Mouse (Mus musculus) ES-CJ7 (cell line): ENCODE data around the gene Tspan5.

Experiments
- DNase-seq: peaks from one replicate; pipeline ENCODE4 v3.0.0; 2011; ENCODE audit warnings: low read depth, low spot score

The Tspan5 gene

GRCm38 (mm10) chr3:138807795-138808194 is 65.8 kb downstream of the Tspan5 start:
- DNase-seq = no peak

- DNase-seq = no peak
These were observed 67.5 kb downstream of the Tspan5 start for GRCm38 (mm10) chr3:138809509-138809908.

DNA sequence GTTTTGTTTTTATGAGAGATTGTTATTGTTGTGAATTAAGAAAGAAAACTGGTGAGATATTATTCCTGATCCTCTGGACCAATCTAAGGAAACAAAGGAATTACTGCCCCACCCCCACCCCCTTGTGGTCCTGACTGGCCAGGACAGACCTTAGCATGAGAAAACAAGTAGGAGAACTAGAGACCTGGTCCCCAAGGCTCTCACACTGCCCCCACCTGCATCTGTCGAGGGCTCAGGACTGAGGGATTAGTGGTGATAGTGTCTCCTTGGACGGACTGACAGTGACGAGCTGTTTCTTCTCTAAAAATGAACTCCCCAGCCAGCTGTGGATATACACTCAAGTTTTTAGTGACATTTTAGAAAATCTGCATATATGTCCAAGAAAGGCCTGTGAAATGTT is 70.6 kb downstream of the Tspan5 start:
- no peak for DNase-seq

DNA sequence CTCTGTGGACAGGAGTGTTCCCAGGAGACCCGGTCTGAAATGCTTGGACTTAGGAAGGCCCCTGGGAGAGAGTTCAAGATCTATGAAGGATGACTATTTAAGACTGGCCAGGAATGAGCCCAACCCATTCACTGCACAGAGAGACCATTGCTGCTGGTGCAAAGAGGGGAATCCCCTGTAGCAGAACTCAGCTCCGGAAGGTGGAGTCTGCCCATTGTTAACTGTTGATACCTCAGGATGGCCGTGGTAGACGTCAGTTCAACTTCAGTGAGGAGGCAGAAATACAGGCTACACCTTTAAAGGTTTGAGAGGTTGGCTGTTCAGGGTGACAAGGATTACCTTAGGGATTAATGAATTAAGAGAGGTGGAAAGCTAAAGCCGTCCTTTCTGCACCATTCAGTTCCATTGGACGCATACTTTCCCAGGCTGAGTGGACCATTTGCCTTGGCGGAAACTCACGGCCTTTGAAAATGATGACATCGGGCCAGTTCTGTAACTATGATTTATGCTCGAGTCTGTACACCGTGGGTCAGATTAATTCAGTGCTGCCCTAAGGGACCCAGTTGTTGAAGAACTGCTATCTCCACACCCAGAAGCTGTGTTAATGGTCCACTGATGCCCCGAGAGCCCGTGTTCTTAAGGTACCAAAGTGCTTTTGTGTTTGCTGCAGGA is 71.3 kb downstream of the Tspan5 start:
- DNase-seq = peak; percentile 36

DNA sequence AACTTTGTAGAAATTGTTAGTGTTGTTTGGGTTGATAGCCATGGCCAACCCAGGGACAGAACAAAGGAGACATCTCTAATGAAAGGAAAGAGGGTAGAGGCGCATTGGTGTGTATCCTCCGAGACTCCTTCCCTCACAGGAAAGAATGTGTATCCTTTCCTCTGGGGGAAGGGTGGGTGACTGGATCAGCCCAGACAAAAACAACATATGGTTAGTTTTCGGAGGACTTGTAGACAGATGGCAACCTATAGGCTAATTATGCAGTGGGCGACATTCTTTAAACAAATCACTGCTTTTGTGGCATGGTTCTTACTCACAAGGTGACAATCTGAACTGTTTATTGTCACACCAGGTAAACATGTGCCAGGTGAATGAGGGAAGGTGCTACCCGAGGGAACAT is 72.5 kb downstream of the Tspan5 start:
- DNase-seq = peak; percentile 33

DNA sequence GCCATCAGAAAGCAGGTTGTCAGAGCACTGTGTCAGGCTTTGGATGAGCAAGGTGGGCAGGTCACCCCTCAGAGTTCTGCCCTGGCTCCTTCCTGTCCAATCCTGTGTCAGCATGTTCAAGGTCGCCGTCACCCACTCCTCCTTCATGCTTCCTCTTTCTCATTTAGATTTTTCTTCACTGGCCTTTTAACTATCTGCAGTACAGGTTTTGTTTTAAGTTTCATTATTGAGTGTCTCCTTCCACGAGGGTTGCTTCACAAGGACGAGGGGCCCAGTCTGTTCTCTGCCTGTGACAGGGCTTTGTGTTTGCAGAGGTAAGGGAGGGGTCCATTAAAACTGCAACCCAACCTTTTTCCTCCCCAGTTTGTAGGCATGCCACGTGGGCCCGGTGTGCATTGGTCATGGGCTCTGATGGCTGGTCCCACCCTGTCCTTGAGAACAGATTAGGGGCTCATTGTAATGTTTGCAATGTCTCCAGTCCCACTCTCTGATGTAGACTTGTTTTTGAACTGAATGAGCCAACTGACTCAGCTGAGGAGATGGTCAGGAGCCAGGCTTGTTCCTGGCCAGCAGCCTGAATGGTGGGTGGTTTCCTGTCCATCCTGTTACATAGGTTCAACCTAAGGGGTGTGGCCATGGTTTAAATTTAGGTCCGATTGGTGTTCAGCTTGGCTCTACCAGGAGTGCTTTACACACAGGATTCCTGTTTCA is 73.3 kb downstream of the Tspan5 start:
- DNase-seq = peak; percentile 80

DNA sequence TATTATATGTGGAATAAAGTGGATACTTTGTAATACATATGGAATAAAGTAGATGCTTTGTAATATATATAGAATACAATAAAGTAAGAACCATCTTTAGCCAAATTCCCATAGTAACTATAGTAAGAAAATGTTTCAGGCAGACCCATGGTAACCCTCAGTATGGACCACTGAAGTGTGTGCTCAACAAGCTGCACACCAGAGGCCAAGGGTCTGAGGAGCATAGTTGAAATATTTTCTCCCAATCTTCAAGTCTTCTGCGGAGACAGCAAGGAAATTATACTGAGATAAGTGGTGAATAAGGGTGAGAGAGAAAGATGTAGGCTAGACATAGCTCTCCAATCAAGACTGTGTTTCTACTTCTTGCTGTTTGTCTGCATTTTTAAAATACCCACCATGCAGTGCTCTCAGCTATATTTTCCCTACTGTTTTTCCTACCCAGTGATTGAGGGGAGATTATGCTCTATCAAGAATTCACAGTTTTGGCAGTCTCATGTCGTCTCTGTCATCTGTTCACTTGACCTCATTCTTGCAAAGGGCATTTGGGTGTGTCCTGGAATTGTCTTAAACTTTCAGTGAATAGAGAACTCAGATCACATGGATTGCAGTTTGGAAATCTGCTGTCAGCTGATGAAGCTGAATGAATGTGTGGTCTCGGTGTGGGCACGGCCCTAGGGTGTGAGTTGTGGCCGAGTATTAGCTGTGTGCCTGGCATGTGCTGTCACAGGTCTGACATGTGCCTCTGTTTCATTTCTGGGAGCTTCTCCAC is 75.1 kb downstream of the Tspan5 start:
- DNase-seq = peak; percentile 16

- no peak for DNase-seq
These were observed 77.9 kb downstream of the Tspan5 start for GRCm38 (mm10) chr3:138819862-138820261.

- no peak for DNase-seq
These were observed 78.3 kb downstream of the Tspan5 start for GRCm38 (mm10) chr3:138820296-138820695.

GRCm38 (mm10) chr3:138821886-138822445 is 80.0 kb downstream of the Tspan5 start:
- no peak for DNase-seq

- no peak for DNase-seq
These were observed 81.9 kb downstream of the Tspan5 start for GRCm38 (mm10) chr3:138823857-138824256.

- DNase-seq = no peak
These were observed 83.3 kb downstream of the Tspan5 start for GRCm38 (mm10) chr3:138825296-138825695.

- DNase-seq = peak; percentile 42
These were observed 84.3 kb downstream of the Tspan5 start for GRCm38 (mm10) chr3:138826243-138826800.

GRCm38 (mm10) chr3:138832827-138833517 is 91.0 kb downstream of the Tspan5 start:
- no peak for DNase-seq

- DNase-seq = no peak
These were observed 92.2 kb downstream of the Tspan5 start for GRCm38 (mm10) chr3:138834174-138834573.

- no peak for DNase-seq
These were observed 94.9 kb downstream of the Tspan5 start for GRCm38 (mm10) chr3:138836937-138837336.

- peak; percentile 35 for DNase-seq
These were observed 95.7 kb downstream of the Tspan5 start for GRCm38 (mm10) chr3:138837651-138838050.

DNA sequence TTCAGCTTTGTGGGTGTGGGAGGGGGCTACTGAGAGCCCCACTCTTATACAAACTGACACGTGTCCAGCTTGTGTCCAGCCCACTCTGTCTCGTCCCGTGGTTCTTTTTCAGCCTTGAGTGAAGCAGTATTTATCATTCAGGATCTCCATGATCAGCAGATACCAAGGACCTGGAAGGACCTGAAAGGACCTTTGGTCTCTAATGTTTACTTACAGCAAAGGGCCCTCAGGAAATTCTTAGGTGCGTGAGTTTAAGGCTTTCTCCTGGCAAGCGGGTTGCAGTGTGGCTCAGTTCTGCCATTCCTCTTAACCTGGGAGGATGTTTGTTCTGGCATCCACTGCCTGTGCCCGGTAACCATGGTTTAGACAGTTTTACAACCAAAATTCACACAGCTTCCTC is 97.7 kb downstream of the Tspan5 start:
- DNase-seq = no peak

- DNase-seq = no peak
These were observed 99.3 kb downstream of the Tspan5 start for GRCm38 (mm10) chr3:138841288-138841687.

DNA sequence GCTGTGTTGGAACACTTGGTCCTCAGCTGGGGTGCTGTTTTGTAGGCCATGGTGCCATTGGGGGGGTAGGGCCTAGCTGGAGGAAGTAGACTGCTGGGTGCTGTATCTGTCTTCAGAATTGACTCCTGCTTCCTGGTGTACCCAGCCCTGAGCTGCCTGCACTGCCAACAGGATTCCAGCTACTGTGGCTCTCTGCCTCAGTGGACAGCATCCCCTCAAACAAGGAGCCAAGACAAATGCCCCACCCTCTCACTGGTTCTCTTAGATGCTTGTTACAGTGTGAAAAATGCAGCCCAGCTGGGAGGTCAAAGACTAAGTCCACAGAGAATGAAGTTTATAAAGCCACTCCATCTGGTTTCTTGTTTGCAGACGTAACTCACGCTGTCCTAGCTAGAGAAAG is 101.2 kb downstream of the Tspan5 start:
- DNase-seq = no peak

- no peak for DNase-seq
These were observed 101.6 kb downstream of the Tspan5 start for GRCm38 (mm10) chr3:138843641-138844040.
